Mouse (Mus musculus) c-Kit-positive CD71-positive TER-119-negative erythroid progenitor cells, embryonic 14.5 days (primary cell): ENCODE results near the gene Rap1a.
A peak's percentile ranks its signal among the peaks of the same experiment; 100 is the strongest.

Source experiments
- DNase-seq: peaks from one replicate; pipeline ENCODE4 v3.0.0-alpha.2; 2013; ENCODE audit warnings: low read depth

Gene Rap1a

GRCm38 (mm10) chr3:105763132-105763851 lies 37.8 kb downstream of the Rap1a start:
- DNase-seq, result no peak

- DNase-seq, result no peak
These were observed 41.1 kb downstream of the Rap1a start for GRCm38 (mm10) chr3:105760063-105760462.

GRCm38 (mm10) chr3:105758658-105759057 lies 42.5 kb downstream of the Rap1a start:
- no peak for DNase-seq

GRCm38 (mm10) chr3:105758098-105758497 lies 43.0 kb downstream of the Rap1a start:
- no peak for DNase-seq

- no peak for DNase-seq
These were observed 43.6 kb downstream of the Rap1a start for GRCm38 (mm10) chr3:105757323-105758083.

- DNase-seq, result no peak
These were observed 44.6 kb downstream of the Rap1a start for GRCm38 (mm10) chr3:105756505-105756904.

GRCm38 (mm10) chr3:105755123-105755522 lies 46.0 kb downstream of the Rap1a start:
- DNase-seq, result no peak

- no peak for DNase-seq
These were observed 47.0 kb downstream of the Rap1a start for GRCm38 (mm10) chr3:105754184-105754583.

GRCm38 (mm10) chr3:105750810-105751209 lies 50.3 kb downstream of the Rap1a start:
- no peak for DNase-seq

- no peak for DNase-seq
These were observed 54.6 kb downstream of the Rap1a start for GRCm38 (mm10) chr3:105746542-105746941.

GRCm38 (mm10) chr3:105737666-105738065 lies 63.5 kb downstream of the Rap1a start:
- no peak for DNase-seq

- DNase-seq, result no peak
These were observed 64.1 kb downstream of the Rap1a start for GRCm38 (mm10) chr3:105737070-105737469.

- no peak for DNase-seq
These were observed 65.0 kb downstream of the Rap1a start for GRCm38 (mm10) chr3:105736148-105736547.

GRCm38 (mm10) chr3:105735285-105735684 lies 65.9 kb downstream of the Rap1a start:
- DNase-seq, result no peak

- no peak for DNase-seq
These were observed 67.6 kb downstream of the Rap1a start for GRCm38 (mm10) chr3:105733538-105733937.

GRCm38 (mm10) chr3:105732360-105732759 lies 68.8 kb downstream of the Rap1a start:
- DNase-seq, result no peak

GRCm38 (mm10) chr3:105726037-105726436 lies 75.1 kb downstream of the Rap1a start:
- peak; percentile 63 for DNase-seq

- DNase-seq, result no peak
These were observed 78.6 kb downstream of the Rap1a start for GRCm38 (mm10) chr3:105722510-105722909.

- DNase-seq, result no peak
These were observed 79.4 kb downstream of the Rap1a start for GRCm38 (mm10) chr3:105721681-105722201.

GRCm38 (mm10) chr3:105720514-105720913 lies 80.6 kb downstream of the Rap1a start:
- DNase-seq, result no peak

- no peak for DNase-seq
These were observed 81.2 kb downstream of the Rap1a start for GRCm38 (mm10) chr3:105719979-105720378.

- DNase-seq, result no peak
These were observed 82.4 kb downstream of the Rap1a start for GRCm38 (mm10) chr3:105718746-105719145.

- no peak for DNase-seq
These were observed 83.1 kb downstream of the Rap1a start for GRCm38 (mm10) chr3:105717856-105718555.
